Mouse (Mus musculus): ENCODE data around the gene Erich2. TPM values are rescaled to one million over a fixed set of nuclear protein-coding genes. Genes with fewer than 3 reads are reported as not detected.
A peak's percentile ranks its signal among the peaks of the same experiment; 100 is the strongest.

The Erich2 gene
- total and polyA plus RNA-seq, 3 experiments: 0.15 to 0.17 TPM; not detected in 1

- no peak for DNase-seq
Observed at GRCm38 (mm10) chr2:70562611-70562980, 54.0 kb downstream of the Erich2 start.

GRCm38 (mm10) chr2:70562981-70563671, 54.5 kb downstream of the Erich2 start:
- DNase-seq: peak; percentile 20

- DNase-seq: no peak
Observed at GRCm38 (mm10) chr2:70563721-70564645, 55.4 kb downstream of the Erich2 start.

- DNase-seq: no peak
Observed at GRCm38 (mm10) chr2:70564646-70565315, 56.2 kb downstream of the Erich2 start.

GRCm38 (mm10) chr2:70565651-70566602, 57.3 kb downstream of the Erich2 start:
- no peak for DNase-seq

GRCm38 (mm10) chr2:70566603-70566981, 58.0 kb downstream of the Erich2 start:
- no peak for DNase-seq

GRCm38 (mm10) chr2:70567071-70567681, 58.6 kb downstream of the Erich2 start:
- peak; percentile 70 for DNase-seq

- no peak for DNase-seq
Observed at GRCm38 (mm10) chr2:70567682-70568077, 59.1 kb downstream of the Erich2 start.

- peak; percentile 36 for DNase-seq
Observed at GRCm38 (mm10) chr2:70568198-70568941, 59.8 kb downstream of the Erich2 start.

- DNase-seq: no peak
Observed at GRCm38 (mm10) chr2:70571698-70572097, 63.1 kb downstream of the Erich2 start.

GRCm38 (mm10) chr2:70572251-70572650, 63.6 kb downstream of the Erich2 start:
- no peak for DNase-seq

GRCm38 (mm10) chr2:70573544-70574210, 65.1 kb downstream of the Erich2 start:
- no peak for DNase-seq

- DNase-seq: no peak
Observed at GRCm38 (mm10) chr2:70588200-70588599, 79.6 kb downstream of the Erich2 start.

Other genes starting within 250 kb of the Erich2 start
- gene Sp5, start 33.9 kb upstream of the Erich2 start, total RNA-seq (2021): 1 to 10 TPM; 1.7 to 2.8 TPM
- 15.6 and 17.6 TPM in 2 replicates for gene Sp5, start 33.9 kb upstream of the Erich2 start, polyA plus RNA-seq (2012; rRNA removed)
- gene Gad1, start 44.3 kb downstream of the Erich2 start, total RNA-seq (2021): 1 to 10 TPM; 4.2 to 9.5 TPM
- gene Gad1, start 44.3 kb downstream of the Erich2 start, polyA plus RNA-seq (2012; rRNA removed): 4.2 and 8.0 TPM in 2 replicates
- 100 to 1,000 TPM; 116 to 119 TPM for gene Gorasp2, start 152.8 kb downstream of the Erich2 start, total RNA-seq (2021)
- gene Gorasp2, start 152.8 kb downstream of the Erich2 start, polyA plus RNA-seq (2012; rRNA removed): 151 and 203 TPM in 2 replicates
- gene Gm26558, start 153.3 kb downstream of the Erich2 start, total RNA-seq (2021): not detected
- gene Gm26558, start 153.3 kb downstream of the Erich2 start, polyA plus RNA-seq (2012; rRNA removed): 1.4 and 2.4 TPM in 2 replicates